Mouse (Mus musculus) hindbrain, embryonic 11.5 days (tissue): ENCODE measurements around the gene Exoc3l4. TPM values are rescaled to one million over a fixed set of nuclear protein-coding genes. Genes with fewer than 3 reads are reported as not detected.
A peak's percentile ranks its signal among the peaks of the same experiment; 100 is the strongest.

Experiments used
- ATAC-seq: fragments of 200-750 bp; cut with Nextera tagmentation; 2 replicates; pipeline ENCODE4 v1.8.0; 2017; ENCODE audit warnings: mild to moderate bottlenecking, moderate TSS enrichment, moderate library complexity; ENCODE audit not compliant: low FRiP score
- DNase-seq: peaks from one replicate; pipeline ENCODE4 v3.0.0-alpha.2; 2015; ENCODE audit warnings: low spot score
- H3K27ac ChIP-seq: fragments of 300-500 bp; sonication (generic); 2 replicates; pipeline ENCODE4 v1.5.1; 2014; ENCODE audit warnings: mild to moderate bottlenecking, low read depth, low read length
- H3K27me3 ChIP-seq: fragments of 300-500 bp; sonication (generic); 2 replicates; pipeline ENCODE4 v1.6.1; 2014; ENCODE audit warnings: mild to moderate bottlenecking, low read length, moderate library complexity, mixed read lengths; ENCODE audit not compliant: control insufficient read depth, insufficient read depth
- H3K36me3 ChIP-seq: fragments of 300-500 bp; sonication (generic); 2 replicates; pipeline ENCODE4 v1.6.1; 2014; ENCODE audit warnings: mild to moderate bottlenecking, low read length, moderate library complexity, mixed read lengths; ENCODE audit not compliant: control insufficient read depth, insufficient read depth
- H3K4me1 ChIP-seq: fragments of 300-500 bp; sonication (generic); replicated peaks from 2 replicates; pipeline ENCODE4 v1.6.1; 2014; ENCODE audit warnings: low read length, mixed read lengths; ENCODE audit not compliant: control insufficient read depth, insufficient read depth
- H3K4me2 ChIP-seq: fragments of 300-500 bp; sonication (generic); replicated peaks from 2 replicates; pipeline ENCODE4 v1.6.1; 2014; ENCODE audit warnings: mild to moderate bottlenecking, low read depth, low read length
- H3K4me3 ChIP-seq: fragments of 300-500 bp; sonication (generic); 2 replicates; pipeline ENCODE4 v1.5.1; 2014; ENCODE audit warnings: low read depth, low read length
- H3K9ac ChIP-seq: fragments of 300-500 bp; sonication (generic); 2 replicates; pipeline ENCODE4 v1.6.1; 2014; ENCODE audit warnings: low read depth, low read length
- H3K9me3 ChIP-seq: fragments of 300-500 bp; sonication (generic); 2 replicates; pipeline ENCODE4 v1.6.1; 2016; ENCODE audit warnings: low read length; ENCODE audit not compliant: control insufficient read depth
- WGBS: fragments of 180-500 bp; shearing (Covaris S2); extraction: QIAGEN DNeasy Blood & Tissue Kit; methylation state at CpG from one replicate; pipeline ENCODE4 v1.1.7; 2014; 5-methylcytosine and 5-hydroxymethylcytosine counted together
- polyA plus RNA-seq: library from polyadenylated mRNA; unstranded; fragments of >200 nt; fragmentation: Nextera tagmentation; extraction: Ambion mirVana; gene quantifications from 2 replicates; pipeline ENCODE4 v1.2.1, GENCODE M21; 2014

The Exoc3l4 gene
- polyA plus RNA-seq, 1 experiment from 2014 or later = 3.8 TPM

DNA sequence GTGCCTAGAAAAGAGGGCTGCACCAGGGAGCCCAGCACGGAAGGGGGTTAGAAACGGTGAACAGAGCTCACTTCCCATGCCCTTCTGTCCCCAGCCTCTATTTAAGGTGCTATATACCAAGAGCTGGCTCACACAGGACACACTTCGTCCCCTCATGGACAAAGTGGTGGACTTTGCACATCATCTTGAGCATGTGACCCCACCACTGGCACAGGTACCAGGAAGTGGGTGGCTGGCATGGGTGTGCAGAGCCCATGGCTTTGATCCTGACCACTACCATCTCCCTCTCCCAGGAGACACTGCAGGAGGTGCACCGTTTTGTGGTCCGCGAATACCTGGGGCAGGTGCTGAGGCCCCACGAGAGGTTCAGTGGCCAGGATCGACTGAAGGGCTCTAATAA is 11.5 kb downstream of the Exoc3l4 start:
- no peak overlapping the region for H3K4me2 ChIP-seq
- WGBS = 20% methylated on average over 8 of the region's 8 CpGs

DNA sequence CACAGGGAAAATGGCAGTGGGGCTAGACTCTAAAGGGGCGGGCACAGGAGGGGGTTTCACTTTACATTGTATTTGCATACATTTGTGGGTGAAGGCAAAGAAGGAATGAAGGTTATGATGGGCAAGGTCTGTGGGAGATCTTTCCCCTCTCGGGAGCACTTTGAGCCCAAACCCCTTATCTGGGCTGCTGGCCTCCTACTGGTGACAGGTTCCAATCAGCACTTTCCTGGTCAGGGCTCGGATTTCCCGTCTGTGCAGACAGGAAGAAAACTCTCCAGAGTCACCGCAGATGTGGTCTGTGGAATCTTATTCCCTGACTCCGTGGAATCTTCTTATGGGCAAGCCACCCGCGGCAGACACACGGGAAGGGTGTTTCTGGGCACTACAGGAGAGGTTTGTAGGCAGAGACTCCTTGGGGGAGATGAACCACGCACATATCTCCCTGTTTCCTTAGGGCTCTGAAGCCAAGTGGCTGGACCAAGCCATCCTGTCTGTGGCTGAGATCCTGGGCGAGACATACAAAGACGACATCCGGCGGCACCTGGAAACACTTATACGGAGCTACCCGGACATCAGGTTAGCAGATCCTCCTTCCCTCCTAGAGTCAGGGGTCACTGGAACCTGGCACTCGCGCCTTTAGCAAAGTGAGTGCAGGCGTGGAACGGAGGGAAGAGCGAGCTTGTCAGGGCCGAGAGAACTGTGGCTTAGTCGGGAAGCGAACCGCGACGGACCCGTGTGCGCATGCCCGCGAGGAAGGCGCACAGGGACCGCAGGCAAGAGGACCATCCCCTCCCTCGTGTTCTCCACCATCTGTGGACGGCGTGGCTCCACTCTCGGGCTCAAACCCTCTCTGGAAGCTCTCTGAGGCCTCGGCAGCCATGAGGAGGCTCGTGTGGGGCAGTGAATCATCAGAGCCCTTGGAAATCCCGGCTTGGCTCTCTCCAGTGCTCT is 12.4 kb downstream of the Exoc3l4 start:
- Histone ChIP-seq H3K9me3 (no peaks in the 10 kb centered on the region), H3K4me2 (peak overlapping the region; percentile 66), H3K9ac (peak overlapping the region; percentile 64), H3K36me3 (no peaks in the 10 kb centered on the region), H3K27me3 (peaks cover 69% of the 10 kb centered on the region), H3K4me1 (peaks cover 5% of the 10 kb centered on the region; the same call in 1 of the 2 replicates), H3K4me3 (peak overlapping the region; percentile 35), H3K27ac (no peak overlapping the region)
- ATAC-seq = 0 out of 2 replicates have a peak, but pooled peaks have one; percentile 29
- peak; percentile 74 for DNase-seq
- WGBS = 1% methylated on average over 40 of the region's 40 CpGs

More for the DNA sequence above, 11.5 kb downstream of the Exoc3l4 start:
- H3K4me1 ChIP-seq = peaks cover 5% of the 10 kb centered on the region; the same call in 1 of the 2 replicates
- no peaks in the 10 kb centered on the region for H3K9me3 ChIP-seq
- H3K9ac ChIP-seq = no peak overlapping the region
- no peaks in the 10 kb centered on the region for H3K36me3 ChIP-seq
- H3K27ac ChIP-seq = no peak overlapping the region
- DNase-seq (no peak), ATAC-seq (no peak)
- H3K27me3 ChIP-seq = peaks cover 78% of the 10 kb centered on the region
- H3K4me3 ChIP-seq = no peak overlapping the region

DNA sequence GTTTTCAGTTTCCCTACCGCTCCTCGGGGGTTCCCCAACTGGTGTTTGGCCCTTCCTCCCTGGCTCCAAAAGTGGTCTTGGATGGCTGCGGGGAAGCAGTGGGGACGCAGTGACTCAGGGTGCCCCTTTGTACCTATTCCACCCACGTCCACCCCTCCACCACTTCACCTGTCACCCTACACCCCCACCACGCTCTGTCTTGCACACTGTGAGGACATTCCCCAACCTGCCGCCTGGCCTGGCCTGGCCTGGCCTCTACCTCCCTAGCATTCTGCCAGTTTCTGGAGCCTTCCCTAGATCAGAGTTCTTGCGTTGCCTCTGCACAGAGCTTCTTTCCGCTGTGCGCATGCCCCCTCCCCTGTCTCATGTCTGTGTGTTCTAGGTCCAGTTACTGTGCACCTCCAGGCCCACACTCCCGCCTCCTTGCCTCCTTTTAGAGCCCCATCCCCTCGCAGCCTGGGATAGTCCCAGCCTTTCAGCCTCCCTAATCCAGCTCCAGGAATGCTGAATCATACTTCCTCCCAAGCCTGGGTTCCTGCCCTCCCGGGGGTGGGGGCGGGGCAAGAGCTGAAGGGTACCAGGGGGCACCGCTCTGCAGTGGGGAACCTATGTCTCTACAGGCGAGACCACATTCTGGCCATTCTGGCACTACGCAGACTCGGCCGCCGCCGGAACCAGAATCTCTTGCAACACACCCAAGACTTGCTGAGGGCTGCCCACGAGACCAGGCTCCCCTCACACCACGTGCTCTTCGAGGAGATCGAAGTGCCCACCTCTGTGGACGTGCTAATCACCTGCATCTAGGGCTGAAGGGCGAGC is 13.4 kb downstream of the Exoc3l4 start:
- peaks cover 5% of the 10 kb centered on the region; the same call in 1 of the 2 replicates for H3K4me1 ChIP-seq
- WGBS = 7% methylated on average over 27 of the region's 27 CpGs
- no peaks in the 10 kb centered on the region for H3K9me3 ChIP-seq
- ATAC-seq = no peak
- H3K4me3 ChIP-seq = peak overlapping the region; percentile 35; the same call in 1 of the 2 replicates
- H3K27ac ChIP-seq = no peak overlapping the region
- no peak for DNase-seq
- no peaks in the 10 kb centered on the region for H3K36me3 ChIP-seq
- peak overlapping the region; percentile 16; the same call in 1 of the 2 replicates for H3K9ac ChIP-seq
- H3K27me3 ChIP-seq = peaks cover 62% of the 10 kb centered on the region
- peak overlapping the region; percentile 66 for H3K4me2 ChIP-seq

DNA sequence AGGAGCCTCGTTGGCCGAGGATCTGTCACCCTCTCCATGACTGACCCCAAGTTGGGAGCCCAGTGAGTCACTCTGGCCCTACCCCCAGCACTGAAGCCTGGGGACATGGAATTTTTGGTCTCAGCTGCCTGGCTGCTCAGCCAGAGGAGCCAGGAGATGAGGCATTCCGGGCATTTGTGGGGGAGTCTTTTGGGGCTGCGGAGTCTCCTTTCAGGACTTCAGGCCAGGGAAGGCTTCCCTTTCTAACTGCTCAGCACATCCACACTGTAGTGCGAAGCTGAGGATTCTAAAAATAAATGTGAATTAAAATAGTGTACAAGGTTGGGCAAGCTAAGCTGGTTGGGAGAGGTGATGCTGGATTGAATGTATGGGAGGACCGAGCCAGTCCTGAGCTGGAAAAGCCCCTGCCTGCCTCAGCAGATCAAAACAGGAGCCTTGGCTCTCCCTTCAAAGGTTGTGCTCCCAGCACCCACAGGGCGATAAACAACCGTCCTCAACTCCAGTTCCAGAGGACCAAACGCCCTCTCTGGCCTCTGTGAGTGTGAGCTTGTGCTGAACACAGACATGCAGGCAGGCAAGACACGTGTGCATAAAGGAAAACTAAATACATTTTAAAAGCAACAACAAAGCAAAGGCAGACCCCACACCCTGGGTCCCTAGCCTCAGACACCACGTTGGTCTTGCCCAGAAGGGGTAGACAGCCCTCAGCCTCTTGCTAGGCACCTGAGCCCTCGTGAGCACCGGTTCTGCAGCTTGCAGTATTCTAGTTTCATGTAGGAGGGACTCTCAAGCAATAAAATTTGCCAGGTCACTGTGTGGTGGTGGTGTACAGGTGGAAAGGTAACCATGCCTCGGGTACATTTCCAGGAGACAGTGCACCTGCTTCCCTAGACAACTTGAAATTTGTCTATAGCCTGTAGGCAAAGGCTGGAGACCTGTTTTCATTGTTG is 14.3 kb downstream of the Exoc3l4 start:
- H3K9ac ChIP-seq = no peak overlapping the region
- no peaks in the 10 kb centered on the region for H3K9me3 ChIP-seq
- ATAC-seq (no peak), DNase-seq (no peak)
- 25% methylated on average over 14 of the region's 14 CpGs for WGBS
- H3K36me3 ChIP-seq = no peaks in the 10 kb centered on the region
- H3K4me2 ChIP-seq = no peak overlapping the region
- no peak overlapping the region for H3K27ac ChIP-seq
- H3K4me3 ChIP-seq = no peak overlapping the region
- peaks cover 55% of the 10 kb centered on the region for H3K27me3 ChIP-seq
- peaks cover 5% of the 10 kb centered on the region; the same call in 1 of the 2 replicates for H3K4me1 ChIP-seq

DNA sequence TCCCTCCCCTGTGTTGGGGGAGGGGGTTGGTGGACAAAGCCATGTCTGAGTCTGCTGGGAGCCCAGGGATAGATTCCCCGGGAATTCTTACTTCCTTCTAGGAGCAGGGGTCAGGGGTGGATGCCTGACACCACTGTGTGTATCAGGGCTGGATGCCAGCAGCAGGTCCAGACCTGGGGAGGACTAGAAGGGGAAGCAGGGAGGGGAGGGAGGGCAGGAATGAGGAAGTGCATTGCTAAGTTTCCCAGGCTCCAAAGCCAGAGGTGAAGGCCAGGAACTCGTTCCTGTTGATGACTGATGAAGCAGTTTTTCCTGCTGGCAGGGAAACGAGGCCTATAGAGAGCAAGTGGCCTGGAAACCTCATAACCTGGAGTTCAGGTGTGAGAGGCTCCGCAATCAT is 15.3 kb downstream of the Exoc3l4 start:
- Histone ChIP-seq H3K9me3 (no peaks in the 10 kb centered on the region), H3K4me2 (no peak overlapping the region), H3K36me3 (no peaks in the 10 kb centered on the region), H3K4me3 (no peak overlapping the region), H3K4me1 (peaks cover 5% of the 10 kb centered on the region; the same call in 1 of the 2 replicates), H3K27ac (no peak overlapping the region), H3K9ac (no peak overlapping the region), H3K27me3 (peaks cover 54% of the 10 kb centered on the region)
- 27% methylated on average over 4 of the region's 4 CpGs for WGBS
- ATAC-seq (no peak), DNase-seq (no peak)

DNA sequence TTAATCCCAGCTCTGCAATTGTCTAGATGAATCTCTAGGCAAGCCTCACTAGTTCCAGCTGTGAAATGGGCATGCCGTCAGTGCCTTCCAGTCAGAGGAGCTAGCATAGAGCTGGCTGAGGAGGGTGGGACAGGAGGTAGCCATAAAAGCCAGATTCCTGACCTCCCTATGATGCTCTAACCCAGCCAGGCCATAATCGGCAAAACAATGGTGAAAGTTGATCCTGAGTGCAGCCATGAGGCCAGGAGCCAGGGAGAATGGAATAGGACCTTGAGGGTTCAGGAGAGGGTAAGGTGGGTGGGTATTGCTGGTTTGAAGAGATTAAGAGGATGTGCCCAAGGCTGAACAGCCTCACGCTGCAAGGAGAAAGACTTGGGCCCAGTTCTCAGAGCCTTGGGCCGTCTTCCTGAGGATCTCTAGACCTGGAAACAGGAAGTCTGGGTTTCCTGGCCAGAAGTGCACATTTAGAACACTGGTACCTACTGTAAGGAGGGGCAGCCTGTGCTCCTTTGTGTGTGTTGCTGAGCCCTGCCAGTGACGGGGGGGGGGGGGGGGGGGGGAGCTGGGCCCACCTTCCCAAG is 16.0 kb downstream of the Exoc3l4 start:
- Histone ChIP-seq H3K4me3 (no peak overlapping the region), H3K36me3 (no peaks in the 10 kb centered on the region), H3K27me3 (peaks cover 47% of the 10 kb centered on the region), H3K27ac (no peak overlapping the region), H3K4me2 (no peak overlapping the region), H3K9ac (no peak overlapping the region), H3K9me3 (no peaks in the 10 kb centered on the region), H3K4me1 (peaks cover 5% of the 10 kb centered on the region; the same call in 1 of the 2 replicates)
- ATAC-seq (no peak), DNase-seq (no peak)
- 68% methylated on average over 4 of the region's 5 CpGs for WGBS

DNA sequence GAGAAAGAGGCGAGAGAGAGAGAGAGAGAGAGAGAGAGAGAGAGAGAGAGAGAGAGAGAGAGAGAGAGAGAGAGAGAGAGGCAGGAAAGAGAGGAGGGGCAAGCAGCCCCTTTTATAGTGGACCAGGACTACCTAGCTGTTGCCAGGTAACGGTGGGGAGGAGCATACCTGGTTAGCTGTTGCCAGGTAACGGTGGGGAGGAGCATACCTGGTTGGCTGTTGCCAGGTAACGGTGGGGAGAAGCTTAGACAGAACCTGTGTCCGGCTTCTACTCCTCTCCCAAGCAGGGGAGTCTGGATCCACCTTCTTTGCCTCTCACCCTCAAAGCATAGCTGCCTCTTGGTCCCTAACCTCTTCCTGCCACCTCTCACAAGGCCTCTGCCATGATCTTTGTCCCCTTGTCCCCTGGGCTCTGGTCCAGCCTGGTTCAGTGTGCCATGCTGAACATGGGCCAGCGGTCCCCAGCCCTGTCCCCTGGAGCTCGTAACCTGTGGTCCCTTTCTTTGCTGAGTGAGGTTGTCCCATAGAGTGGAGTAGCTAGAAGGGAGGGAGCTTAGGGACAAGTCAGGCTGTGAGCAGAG is 17.4 kb downstream of the Exoc3l4 start:
- Histone ChIP-seq H3K4me3 (no peak overlapping the region), H3K9ac (no peak overlapping the region), H3K4me1 (peaks cover 5% of the 10 kb centered on the region; the same call in 1 of the 2 replicates), H3K9me3 (no peaks in the 10 kb centered on the region), H3K27me3 (peaks cover 35% of the 10 kb centered on the region), H3K36me3 (no peaks in the 10 kb centered on the region), H3K4me2 (no peak overlapping the region), H3K27ac (no peak overlapping the region)
- DNase-seq (no peak), ATAC-seq (no peak)
- 29% methylated on average over 6 of the region's 7 CpGs for WGBS
